Mouse (Mus musculus) stomach, postnatal 0 days (tissue): ENCODE data around the gene Olfr150. TPM values are rescaled to one million over a fixed set of nuclear protein-coding genes. Genes with fewer than 3 reads are reported as not detected.

Source experiments
- ATAC-seq: fragments of 200-750 bp; cut with Nextera tagmentation; 2 replicates; pipeline ENCODE4 v1.8.0; 2017; ENCODE audit not compliant: low FRiP score, low TSS enrichment
- DNase-seq: peaks from one replicate; pipeline ENCODE4 v3.0.0-alpha.2; 2016; ENCODE audit warnings: low spot score
- H3K27ac ChIP-seq: fragments of 300-500 bp; sonication (generic); replicated peaks from 2 replicates; pipeline ENCODE4 v1.5.1; 2014; ENCODE audit warnings: mild to moderate bottlenecking, control low read depth
- H3K27me3 ChIP-seq: fragments of 300-500 bp; sonication (generic); 2 replicates; pipeline ENCODE4 v1.6.1; 2014; ENCODE audit warnings: low read length; ENCODE audit not compliant: control insufficient read depth, insufficient read depth
- H3K36me3 ChIP-seq: fragments of 300-500 bp; sonication (generic); 2 replicates; pipeline ENCODE4 v1.6.1; 2014; ENCODE audit warnings: low read length, mixed read lengths; ENCODE audit not compliant: control insufficient read depth, insufficient read depth
- H3K4me1 ChIP-seq: fragments of 300-500 bp; sonication (generic); replicated peaks from 2 replicates; pipeline ENCODE4 v1.6.1; 2014; ENCODE audit warnings: antibody characterized with exemption; ENCODE audit not compliant: control insufficient read depth, insufficient read depth
- H3K4me2 ChIP-seq: fragments of 300-500 bp; sonication (generic); replicated peaks from 2 replicates; pipeline ENCODE4 v1.6.1; 2014; ENCODE audit warnings: low read depth, mild to moderate bottlenecking, control low read depth, moderate library complexity
- H3K4me3 ChIP-seq: fragments of 300-500 bp; sonication (generic); 2 replicates; pipeline ENCODE4 v1.5.1; 2014; ENCODE audit warnings: low read depth, low read length, control low read depth
- H3K9ac ChIP-seq: fragments of 300-500 bp; sonication (generic); 2 replicates; pipeline ENCODE4 v1.6.1; 2014; ENCODE audit warnings: mild to moderate bottlenecking, low read length, control low read depth, mixed read lengths
- H3K9me3 ChIP-seq: fragments of 300-500 bp; sonication (generic); 2 replicates; pipeline ENCODE4 v1.6.1; 2016; ENCODE audit warnings: low read length; ENCODE audit not compliant: control insufficient read depth
- CTCF ChIP-seq: IDR thresholded peaks from 2 replicates; pipeline ENCODE4 v1.5.1; 2016; ENCODE audit warnings: antibody characterized with exemption, low read depth, mild to moderate bottlenecking, moderate library complexity
- EP300 ChIP-seq: optimal IDR thresholded peaks from 2 replicates; pipeline ENCODE3; 2016; ENCODE audit warnings: antibody characterized with exemption
- WGBS: fragments of 180-500 bp; shearing (Covaris S2); extraction: QIAGEN DNeasy Blood & Tissue Kit; methylation state at CpG from one replicate; pipeline ENCODE4 v1.1.7; 2014; 5-methylcytosine and 5-hydroxymethylcytosine counted together
- polyA plus RNA-seq: library from polyadenylated mRNA; unstranded; fragments of >200 nt; fragmentation: Nextera tagmentation; extraction: Ambion mirVana; gene quantifications from 2 replicates; pipeline ENCODE4 v1.2.1, GENCODE M21; 2015

Gene Olfr150
- polyA plus RNA-seq, 1 experiment from 2014 or later = not detected

DNA sequence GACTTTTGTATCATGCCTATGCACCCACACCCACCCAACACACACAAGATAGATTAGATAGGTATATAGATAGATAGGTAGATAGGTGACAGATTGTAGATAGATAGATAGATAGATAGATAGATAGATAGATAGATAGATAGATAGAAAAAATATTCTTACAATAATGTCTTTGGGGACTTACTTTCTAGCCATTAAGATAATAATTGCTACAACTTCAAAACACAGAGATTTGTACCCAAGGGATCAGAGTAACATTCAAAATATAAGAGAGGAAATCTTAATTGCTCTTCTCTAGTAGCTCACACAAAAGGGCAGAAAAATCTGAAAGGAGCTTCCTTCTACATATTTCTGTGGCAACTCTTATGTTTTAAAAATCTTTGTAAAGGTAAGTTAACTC lies 15.2 kb downstream of the Olfr150 start, which contains the start of gene Olfr967:
Gene Olfr967, plus strand, starts transcription at position 301 of the 400 bp plus-strand sequence.
- Histone ChIP-seq H3K36me3 (no peaks in the 10 kb centered on the region), H3K4me3 (no peak within 1 kb of the TSS), H3K9me3 (no peaks in the 10 kb centered on the region), H3K9ac (no peak within 1 kb of the TSS), H3K27me3 (no peaks in the 10 kb centered on the region), H3K4me1 (no peaks in the 10 kb centered on the region), H3K27ac (no peak within 1 kb of the TSS), H3K4me2 (no peak within 1 kb of the TSS)
- DNase-seq = no peak
- ATAC-seq = no peak
- TF ChIP-seq EP300 (no peak), CTCF (no peak)

DNA sequence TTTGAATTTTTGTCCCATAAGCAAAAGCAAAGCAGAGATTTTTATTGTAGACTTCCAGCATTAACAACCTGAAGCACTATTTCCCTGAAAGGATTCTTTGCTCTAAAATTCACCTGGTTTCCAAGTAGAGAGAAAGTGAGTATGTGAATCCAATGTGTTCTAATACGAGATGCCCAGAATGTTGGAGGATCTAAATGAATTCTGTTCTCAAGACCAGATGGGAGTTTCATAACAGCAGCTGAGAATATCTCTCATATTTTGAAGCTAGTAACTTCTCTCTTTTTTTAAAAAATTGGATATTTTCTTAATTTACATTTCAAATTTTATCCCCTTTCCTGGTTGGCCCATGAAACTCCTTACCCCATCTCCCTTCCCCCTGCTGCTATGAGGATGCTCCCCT lies 15.7 kb downstream of the Olfr150 start:
- no peak for TF ChIP-seq CTCF
- no peak for TF ChIP-seq EP300
- no peak for DNase-seq
- 85% methylated on average over 1 of the region's 1 CpGs for WGBS
- Histone ChIP-seq H3K4me3 (no peak overlapping the region), H3K9me3 (no peaks in the 10 kb centered on the region), H3K9ac (no peak overlapping the region), H3K27ac (no peak overlapping the region), H3K4me1 (no peaks in the 10 kb centered on the region), H3K27me3 (no peaks in the 10 kb centered on the region), H3K4me2 (no peak overlapping the region), H3K36me3 (no peaks in the 10 kb centered on the region)
- no peak for ATAC-seq

DNA sequence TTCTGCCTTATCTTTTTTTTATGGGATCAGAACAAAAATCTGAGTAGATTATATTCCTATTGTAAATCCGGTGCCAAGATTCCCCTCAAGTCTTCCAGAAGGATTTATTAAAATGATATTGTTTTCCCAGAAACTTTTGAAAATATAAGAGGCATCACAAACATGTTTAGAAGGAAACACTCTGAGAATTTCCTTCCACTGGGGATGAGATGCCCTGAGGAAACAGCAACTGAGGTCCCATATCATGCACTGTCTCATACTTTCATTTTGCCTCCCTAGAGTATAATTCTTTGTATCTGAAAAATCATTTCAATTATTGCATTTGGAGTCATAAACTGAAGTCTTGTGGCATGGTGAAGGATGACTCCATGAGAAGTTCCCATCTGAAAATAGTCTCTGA lies 52.4 kb downstream of the Olfr150 start, which contains the start of gene Olfr968:
Gene Olfr968, minus strand, starts transcription at position 101 of the 400 bp plus-strand sequence.
- ATAC-seq = no peak
- 70% methylated on average over 1 of the region's 1 CpGs for WGBS

More for the DNA sequence above, 52.4 kb downstream of the Olfr150 start, which contains the start of gene Olfr968:
- Histone ChIP-seq H3K27me3 (no peaks in the 10 kb centered on the region), H3K4me2 (no peak within 1 kb of the TSS), H3K4me3 (no peak within 1 kb of the TSS), H3K4me1 (no peaks in the 10 kb centered on the region), H3K36me3 (no peaks in the 10 kb centered on the region), H3K27ac (no peak within 1 kb of the TSS), H3K9me3 (no peaks in the 10 kb centered on the region), H3K9ac (no peak within 1 kb of the TSS)
- DNase-seq = no peak
- TF ChIP-seq EP300 (no peak), CTCF (no peak)

Other genes starting within 250 kb of the Olfr150 start
- gene Olfr44, start 237.0 kb upstream of the Olfr150 start, polyA plus RNA-seq = not detected in 2 replicates
- not detected in 2 replicates for gene Olfr957, start 215.2 kb upstream of the Olfr150 start, polyA plus RNA-seq
- gene Olfr958, start 176.9 kb upstream of the Olfr150 start, polyA plus RNA-seq = not detected in 2 replicates
- not detected in 2 replicates for gene Olfr959, start 155.4 kb upstream of the Olfr150 start, polyA plus RNA-seq
- gene AW551984, start 126.6 kb upstream of the Olfr150 start, polyA plus RNA-seq = 10.6 and 12.5 TPM in 2 replicates
- not detected in 2 replicates for gene Olfr148, start 120.3 kb upstream of the Olfr150 start, polyA plus RNA-seq
- not detected in 2 replicates for gene Olfr960, start 109.6 kb upstream of the Olfr150 start, polyA plus RNA-seq
- not detected in 2 replicates for gene Olfr961, start 85.9 kb upstream of the Olfr150 start, polyA plus RNA-seq
- gene Olfr963, start 63.8 kb upstream of the Olfr150 start, polyA plus RNA-seq = not detected in 2 replicates
- not detected in 2 replicates for gene Olfr149, start 23.9 kb upstream of the Olfr150 start, polyA plus RNA-seq
- gene Olfr965, start 19.6 kb upstream of the Olfr150 start, polyA plus RNA-seq = not detected in 2 replicates
- not detected in 2 replicates for gene Olfr967, start 15.3 kb downstream of the Olfr150 start, polyA plus RNA-seq
- not detected in 2 replicates for gene Olfr968, start 52.3 kb downstream of the Olfr150 start, polyA plus RNA-seq
- not detected in 2 replicates for gene Olfr969, start 60.0 kb downstream of the Olfr150 start, polyA plus RNA-seq
- gene Olfr970, start 77.9 kb downstream of the Olfr150 start, polyA plus RNA-seq = not detected in 2 replicates
- gene Olfr971, start 105.9 kb downstream of the Olfr150 start, polyA plus RNA-seq = not detected in 2 replicates
- gene Olfr972, start 135.4 kb downstream of the Olfr150 start, polyA plus RNA-seq = not detected in 2 replicates
- gene Olfr229, start 176.4 kb downstream of the Olfr150 start, polyA plus RNA-seq = not detected in 2 replicates
- gene Olfr974, start 206.5 kb downstream of the Olfr150 start, polyA plus RNA-seq = not detected in 2 replicates
- not detected in 2 replicates for gene Olfr975, start 221.1 kb downstream of the Olfr150 start, polyA plus RNA-seq
- not detected in 2 replicates for gene Olfr976, start 230.2 kb downstream of the Olfr150 start, polyA plus RNA-seq